Mouse (Mus musculus) ES-Bruce4 (cell line): Measurements from ENCODE around the gene Syne1. TPM values are rescaled to one million over a fixed set of nuclear protein-coding genes. Genes with fewer than 3 reads are reported as not detected.
A peak's percentile ranks its signal among the peaks of the same experiment; 100 is the strongest.

ENCODE experiments used
- H3K27ac ChIP-seq: 2 replicates; pipeline ENCODE4 v1.5.1; 2012; ENCODE audit warnings: low read length, inconsistent platforms; ENCODE audit not compliant: insufficient read depth
- H3K27me3 ChIP-seq: 2 replicates; pipeline ENCODE4 v1.6.1; 2012; ENCODE audit warnings: mild to moderate bottlenecking, low read length, inconsistent platforms; ENCODE audit not compliant: control insufficient read depth, poor library complexity, insufficient read depth, severe bottlenecking
- H3K36me3 ChIP-seq: 2 replicates; pipeline ENCODE4 v1.6.1; 2012; ENCODE audit warnings: inconsistent platforms, mild to moderate bottlenecking, low read length, moderate library complexity; ENCODE audit not compliant: control insufficient read depth, poor library complexity, insufficient read depth, severe bottlenecking
- H3K4me1 ChIP-seq: one replicate; pipeline ENCODE4 v1.8.1; 2011; ENCODE audit warnings: low read length; ENCODE audit not compliant: control insufficient read depth, insufficient read depth
- H3K4me3 ChIP-seq: 2 replicates; pipeline ENCODE4 v1.5.1; 2011; ENCODE audit warnings: low read depth, mild to moderate bottlenecking, low read length
- H3K9ac ChIP-seq: 2 replicates; pipeline ENCODE4 v1.6.1; 2012; ENCODE audit warnings: low read depth, mild to moderate bottlenecking, inconsistent platforms; ENCODE audit not compliant: poor library complexity, severe bottlenecking
- H3K9me3 ChIP-seq: replicated peaks from 2 replicates; pipeline ENCODE4 v1.6.1; 2012; ENCODE audit warnings: mild to moderate bottlenecking, low read length, inconsistent platforms; ENCODE audit not compliant: control insufficient read depth, poor library complexity, insufficient read depth, severe bottlenecking
- CTCF ChIP-seq: IDR thresholded peaks from one replicate; pipeline ENCODE4 v1.8.1; 2011; ENCODE audit warnings: low read depth, low read length
- EP300 ChIP-seq: IDR thresholded peaks from 2 replicates; pipeline ENCODE4 v1.6.1; 2011; ENCODE audit warnings: low read depth, low read length; ENCODE audit not compliant: insufficient read depth
- POLR2A ChIP-seq: IDR thresholded peaks from one replicate; pipeline ENCODE4 v1.8.1; 2011; ENCODE audit warnings: low read length; ENCODE audit not compliant: insufficient read depth
- polyA plus RNA-seq: library from polyadenylated mRNA; stranded (reverse); fragments of >200 nt; gene quantifications from 2 replicates; pipeline ENCODE4 v1.2.4, GENCODE M21; 2011; ENCODE audit warnings: low read depth; ENCODE audit not compliant: missing spikeins, insufficient read depth, insufficient read length

Syne1 gene
- polyA plus RNA-seq, 1 experiment = 3.2 TPM

- no peaks in the 10 kb centered on the region for H3K9me3 ChIP-seq
- no peak overlapping the region for H3K27ac ChIP-seq
- TF ChIP-seq CTCF = no peak
- TF ChIP-seq POLR2A = no peak
- no peak for TF ChIP-seq EP300
- no peaks in the 10 kb centered on the region for H3K36me3 ChIP-seq
- H3K4me1 ChIP-seq = no peaks in the 10 kb centered on the region
- no peak overlapping the region for H3K9ac ChIP-seq
- no peaks in the 10 kb centered on the region for H3K27me3 ChIP-seq
- no peak overlapping the region for H3K4me3 ChIP-seq
These were observed 224.6 kb downstream of the Syne1 start for GRCm38 (mm10) chr10:5326716-5327115.

GRCm38 (mm10) chr10:5323741-5324395 is 227.4 kb downstream of the Syne1 start:
- H3K4me3 ChIP-seq = no peak overlapping the region
- TF ChIP-seq EP300 (no peak), CTCF (no peak)
- no peaks in the 10 kb centered on the region for H3K36me3 ChIP-seq
- no peaks in the 10 kb centered on the region for H3K27me3 ChIP-seq
- no peaks in the 10 kb centered on the region for H3K9me3 ChIP-seq
- no peak overlapping the region for H3K27ac ChIP-seq
- H3K9ac ChIP-seq = no peak overlapping the region
- H3K4me1 ChIP-seq = no peaks in the 10 kb centered on the region

DNA sequence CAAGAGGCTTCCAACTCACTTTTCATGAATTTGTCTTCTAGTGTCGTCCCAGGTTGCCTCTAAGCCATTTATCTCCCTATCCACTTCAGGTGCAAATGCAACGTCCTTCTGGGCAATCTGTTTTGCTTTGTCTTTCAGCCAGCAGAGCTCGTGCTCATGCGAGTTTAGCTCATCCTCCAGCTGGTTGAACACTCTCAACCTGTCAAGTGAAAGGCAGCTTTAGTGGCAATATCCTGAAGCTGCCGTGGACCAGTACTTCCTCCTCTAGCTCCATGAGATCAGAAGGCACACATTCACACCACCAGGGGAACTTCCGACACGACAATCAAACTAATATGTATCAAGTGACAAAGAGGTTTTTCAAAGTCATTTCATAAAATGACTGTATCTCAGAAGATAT is 228.7 kb downstream of the Syne1 start:
- no peaks in the 10 kb centered on the region for H3K9me3 ChIP-seq
- H3K9ac ChIP-seq = no peak overlapping the region
- H3K27ac ChIP-seq = no peak overlapping the region
- H3K27me3 ChIP-seq = no peaks in the 10 kb centered on the region
- TF ChIP-seq POLR2A (no peak), CTCF (no peak), EP300 (0 out of 2 replicates have a peak, but pooled peaks have one; percentile 12)
- no peaks in the 10 kb centered on the region for H3K4me1 ChIP-seq
- H3K36me3 ChIP-seq = no peaks in the 10 kb centered on the region
- no peak overlapping the region for H3K4me3 ChIP-seq

- H3K9ac ChIP-seq = no peak overlapping the region
- H3K9me3 ChIP-seq = no peaks in the 10 kb centered on the region
- H3K27ac ChIP-seq = no peak overlapping the region
- H3K4me3 ChIP-seq = no peak overlapping the region
- H3K36me3 ChIP-seq = no peaks in the 10 kb centered on the region
- TF ChIP-seq CTCF (peak; percentile 90), POLR2A (no peak), EP300 (no peak)
- H3K4me1 ChIP-seq = no peaks in the 10 kb centered on the region
- no peaks in the 10 kb centered on the region for H3K27me3 ChIP-seq
These were observed 233.7 kb downstream of the Syne1 start for GRCm38 (mm10) chr10:5317602-5318001.

- Histone ChIP-seq H3K4me1 (no peaks in the 10 kb centered on the region), H3K9ac (no peak overlapping the region)
- TF ChIP-seq POLR2A (no peak), EP300 (no peak), CTCF (no peak)
These were observed 238.8 kb downstream of the Syne1 start for GRCm38 (mm10) chr10:5312437-5312836.

GRCm38 (mm10) chr10:5309961-5310713 is 241.1 kb downstream of the Syne1 start:
- Histone ChIP-seq H3K4me3 (no peak overlapping the region), H3K27ac (no peak overlapping the region), H3K4me1 (no peaks in the 10 kb centered on the region), H3K9me3 (no peaks in the 10 kb centered on the region), H3K9ac (no peak overlapping the region), H3K27me3 (no peaks in the 10 kb centered on the region), H3K36me3 (no peaks in the 10 kb centered on the region)
- TF ChIP-seq CTCF = no peak
- TF ChIP-seq EP300 = no peak
- no peak for TF ChIP-seq POLR2A

More at GRCm38 (mm10) chr10:5312437-5312836, 238.8 kb downstream of the Syne1 start:
- H3K36me3 ChIP-seq = no peaks in the 10 kb centered on the region
- no peak overlapping the region for H3K27ac ChIP-seq
- H3K9me3 ChIP-seq = no peaks in the 10 kb centered on the region
- no peak overlapping the region for H3K4me3 ChIP-seq
- H3K27me3 ChIP-seq = no peaks in the 10 kb centered on the region
